Mouse (Mus musculus) MEL (cell line): ENCODE data around the gene Olfr198. TPM values are rescaled to one million over a fixed set of nuclear protein-coding genes. Genes with fewer than 3 reads are reported as not detected.

Source experiments
- polyA plus RNA-seq, 2 experiments: library from polyadenylated mRNA; stranded (reverse) in 1 of 2; unstranded in 1 of 2; fragments of >175 nt in 1 of 2; fragments of >200 nt in 1 of 2; gene quantifications; 2 replicates each; pipeline versions ENCODE4 v1.2.1 to v1.2.4; 2012; ENCODE audit warnings: low replicate concordance in 2 of 2, low read depth in 1 of 2; ENCODE audit not compliant: insufficient read length in 2 of 2, insufficient read depth in 1 of 2, missing spikeins in 1 of 2
- total RNA-seq: library from RNA; depleted of rRNA; stranded (reverse); fragments of 300-350 nt; gene quantifications from 2 replicates; pipeline ENCODE4 v1.2.3, GENCODE M21; 2012; rRNA removed

Olfr198 gene
- total and polyA plus RNA-seq, 3 experiments, result not detected

Other genes starting within 250 kb of the Olfr198 start
- 0.42 and 0.73 TPM in 2 replicates for gene Olfr183, start 208.2 kb downstream of the Olfr198 start, total RNA-seq
- gene Olfr183, start 208.2 kb downstream of the Olfr198 start, polyA plus RNA-seq, result under 1 TPM in 1 of 2 experiments, not detected in 1; 0.49 TPM
- gene Olfr186, start 173.2 kb downstream of the Olfr198 start, total RNA-seq, result not detected in 2 replicates
- under 1 TPM in 1 of 2 experiments, not detected in 1; 0.15 TPM for gene Olfr186, start 173.2 kb downstream of the Olfr198 start, polyA plus RNA-seq
- not detected in 2 replicates for gene Olfr187, start 163.8 kb downstream of the Olfr198 start, total RNA-seq
- not detected for gene Olfr187, start 163.8 kb downstream of the Olfr198 start, polyA plus RNA-seq
- gene Olfr190, start 125.5 kb downstream of the Olfr198 start, total RNA-seq, result not detected in 2 replicates
- not detected for gene Olfr190, start 125.5 kb downstream of the Olfr198 start, polyA plus RNA-seq
- gene Olfr191, start 113.7 kb downstream of the Olfr198 start, total RNA-seq, result not detected in 2 replicates
- under 1 TPM in 1 of 2 experiments, not detected in 1; 0.01 TPM for gene Olfr191, start 113.7 kb downstream of the Olfr198 start, polyA plus RNA-seq
- gene Olfr193, start 91.7 kb downstream of the Olfr198 start, total RNA-seq, result not detected in 2 replicates
- not detected for gene Olfr193, start 91.7 kb downstream of the Olfr198 start, polyA plus RNA-seq
- not detected in 2 replicates for gene Olfr194, start 82.5 kb downstream of the Olfr198 start, total RNA-seq
- gene Olfr194, start 82.5 kb downstream of the Olfr198 start, polyA plus RNA-seq, result not detected
- gene Olfr195, start 56.5 kb downstream of the Olfr198 start, total RNA-seq, result 0.15 TPM in 1 of 2 replicates, not detected in the other
- gene Olfr195, start 56.5 kb downstream of the Olfr198 start, polyA plus RNA-seq, result not detected
- gene Olfr196, start 33.1 kb downstream of the Olfr198 start, total RNA-seq, result not detected in 2 replicates
- not detected for gene Olfr196, start 33.1 kb downstream of the Olfr198 start, polyA plus RNA-seq
- gene Olfr199, start 16.2 kb upstream of the Olfr198 start, total RNA-seq, result 0.08 and 0.16 TPM in 2 replicates
- under 1 TPM in 1 of 2 experiments, not detected in 1; 0.22 TPM for gene Olfr199, start 16.2 kb upstream of the Olfr198 start, polyA plus RNA-seq
- 0.08 TPM in 1 of 2 replicates, not detected in the other for gene Olfr201, start 69.1 kb upstream of the Olfr198 start, total RNA-seq
- gene Olfr201, start 69.1 kb upstream of the Olfr198 start, polyA plus RNA-seq, result under 1 TPM in 1 of 2 experiments, not detected in 1; 0.03 TPM
- not detected in 2 replicates for gene Olfr202, start 83.3 kb upstream of the Olfr198 start, total RNA-seq
- not detected for gene Olfr202, start 83.3 kb upstream of the Olfr198 start, polyA plus RNA-seq
- gene Olfr203, start 95.3 kb upstream of the Olfr198 start, total RNA-seq, result not detected in 2 replicates
- gene Olfr203, start 95.3 kb upstream of the Olfr198 start, polyA plus RNA-seq, result not detected
- not detected in 2 replicates for gene Olfr204, start 114.7 kb upstream of the Olfr198 start, total RNA-seq
- gene Olfr204, start 114.7 kb upstream of the Olfr198 start, polyA plus RNA-seq, result not detected
- gene Olfr205, start 127.6 kb upstream of the Olfr198 start, total RNA-seq, result not detected in 2 replicates
- gene Olfr205, start 127.6 kb upstream of the Olfr198 start, polyA plus RNA-seq, result not detected
- not detected in 2 replicates for gene Olfr206, start 145.7 kb upstream of the Olfr198 start, total RNA-seq
- gene Olfr206, start 145.7 kb upstream of the Olfr198 start, polyA plus RNA-seq, result not detected
- gene Olfr209, start 160.5 kb upstream of the Olfr198 start, total RNA-seq, result not detected in 2 replicates
- gene Olfr209, start 160.5 kb upstream of the Olfr198 start, polyA plus RNA-seq, result not detected
- gene Gabrr3, start 203.8 kb upstream of the Olfr198 start, total RNA-seq, result not detected in 2 replicates
- gene Gabrr3, start 203.8 kb upstream of the Olfr198 start, polyA plus RNA-seq, result not detected